Mouse (Mus musculus): Measurements from ENCODE around the gene Fgfr3. TPM values are rescaled to one million over a fixed set of nuclear protein-coding genes. Genes with fewer than 3 reads are reported as not detected.

Gene Fgfr3
- total RNA-seq, 4 experiments from 2014 or later: 5.7 to 10.7 (median 9.3) TPM

DNA sequence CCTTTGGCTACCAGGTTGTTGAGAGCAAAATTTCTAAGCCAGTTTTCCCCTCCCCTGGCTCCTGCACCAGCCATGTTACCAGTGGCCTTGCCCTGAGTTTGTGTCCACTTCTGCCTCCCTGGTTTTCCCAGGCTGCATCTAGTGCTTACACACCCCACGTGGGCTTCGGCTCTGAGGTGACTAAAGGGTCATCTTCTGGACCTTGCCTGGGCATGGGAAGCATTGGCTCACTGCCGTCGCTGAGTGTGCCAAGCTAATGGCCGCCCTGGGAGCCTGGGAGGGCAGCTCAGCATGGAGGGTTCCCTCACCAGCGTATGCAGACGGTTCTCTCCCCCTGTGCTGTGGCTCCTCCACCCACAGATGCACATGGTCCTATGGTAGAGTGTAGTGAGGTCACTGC, 7.4 kb downstream of the Fgfr3 start:
- no peak for DNase-seq (ENCODE audit: low spot score)

DNA sequence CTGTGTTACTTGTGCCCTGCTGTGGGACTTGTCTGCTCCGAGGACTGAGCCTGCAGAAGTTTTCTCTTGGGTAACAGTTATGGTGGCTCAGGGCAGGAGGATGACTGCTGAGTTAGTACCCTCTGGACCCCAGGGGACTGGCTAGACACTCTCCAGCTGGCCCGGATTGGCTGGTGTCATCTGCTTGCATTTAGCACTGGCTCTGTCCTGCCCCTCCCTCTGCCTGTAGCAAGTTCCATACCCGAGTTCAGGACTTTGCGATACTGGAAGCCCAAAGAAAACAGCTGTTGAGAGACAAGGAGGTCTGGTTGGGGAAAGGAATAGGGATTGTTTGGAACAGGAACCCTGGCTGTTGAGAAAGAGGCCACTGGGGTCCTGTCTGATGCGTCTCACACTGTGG, 9.0 kb downstream of the Fgfr3 start:
- no peak for DNase-seq (ENCODE audit: low spot score)

DNA sequence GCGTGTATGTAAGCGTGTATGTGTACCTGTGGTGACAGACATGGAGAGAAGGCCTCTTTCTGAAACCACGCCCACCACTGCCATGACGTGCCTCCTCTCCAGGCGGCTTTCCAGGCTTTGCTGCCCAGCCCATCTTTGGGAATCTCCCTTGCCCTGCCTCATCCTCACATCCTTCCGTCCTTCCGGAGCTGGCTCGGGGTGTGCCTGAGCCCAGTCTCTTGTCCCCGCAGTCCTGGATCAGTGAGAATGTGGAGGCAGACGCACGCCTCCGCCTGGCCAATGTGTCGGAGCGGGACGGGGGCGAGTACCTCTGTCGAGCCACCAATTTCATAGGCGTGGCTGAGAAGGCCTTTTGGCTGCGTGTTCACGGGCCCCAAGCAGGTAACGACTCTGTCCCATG, 9.6 kb downstream of the Fgfr3 start:
- no peak for DNase-seq (ENCODE audit: low spot score)

DNA sequence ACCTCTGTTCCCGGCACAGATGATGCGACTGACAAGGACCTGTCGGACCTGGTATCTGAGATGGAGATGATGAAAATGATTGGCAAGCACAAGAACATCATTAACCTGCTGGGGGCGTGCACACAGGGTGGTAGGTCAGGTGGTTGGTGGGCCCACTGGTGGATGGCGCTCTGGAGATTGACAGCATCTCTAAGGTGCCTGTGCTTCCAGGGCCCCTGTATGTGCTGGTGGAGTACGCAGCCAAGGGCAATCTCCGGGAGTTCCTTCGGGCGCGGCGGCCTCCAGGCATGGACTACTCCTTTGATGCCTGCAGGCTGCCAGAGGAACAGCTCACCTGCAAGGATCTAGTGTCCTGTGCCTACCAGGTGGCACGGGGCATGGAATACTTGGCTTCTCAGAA, 12.4 kb downstream of the Fgfr3 start:
- no peak for DNase-seq (ENCODE audit: low spot score)

DNA sequence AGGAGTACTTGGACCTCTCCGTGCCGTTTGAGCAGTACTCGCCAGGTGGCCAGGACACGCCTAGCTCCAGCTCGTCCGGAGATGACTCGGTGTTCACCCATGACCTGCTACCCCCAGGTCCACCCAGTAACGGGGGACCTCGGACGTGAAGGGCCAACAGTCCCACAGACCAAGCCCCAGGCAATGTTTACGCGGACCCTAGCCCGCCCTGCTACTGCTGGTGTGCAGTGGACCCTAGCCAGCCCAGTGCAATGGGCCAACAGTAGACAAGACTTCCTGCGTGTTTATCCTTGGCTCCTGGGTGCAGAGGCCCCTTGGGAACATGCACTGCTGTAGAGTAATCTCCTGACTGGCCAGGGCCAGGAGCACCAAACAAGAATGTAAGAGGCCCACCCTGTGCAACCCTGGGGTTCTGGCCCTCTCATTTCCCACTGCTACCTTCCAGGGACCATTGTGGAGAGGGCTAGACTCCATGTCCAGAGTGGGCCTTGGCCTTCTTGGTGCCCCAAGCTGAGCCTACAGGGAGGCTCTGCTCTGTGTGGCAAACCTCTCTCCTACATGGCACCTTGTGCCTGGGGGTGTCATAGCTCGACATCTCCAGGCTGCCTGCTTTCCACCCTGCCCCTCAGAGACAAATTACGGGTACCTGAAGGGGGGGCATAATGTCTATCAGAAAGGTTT, 14.1 kb downstream of the Fgfr3 start:
- no peak for DNase-seq (ENCODE audit: low spot score)

DNA sequence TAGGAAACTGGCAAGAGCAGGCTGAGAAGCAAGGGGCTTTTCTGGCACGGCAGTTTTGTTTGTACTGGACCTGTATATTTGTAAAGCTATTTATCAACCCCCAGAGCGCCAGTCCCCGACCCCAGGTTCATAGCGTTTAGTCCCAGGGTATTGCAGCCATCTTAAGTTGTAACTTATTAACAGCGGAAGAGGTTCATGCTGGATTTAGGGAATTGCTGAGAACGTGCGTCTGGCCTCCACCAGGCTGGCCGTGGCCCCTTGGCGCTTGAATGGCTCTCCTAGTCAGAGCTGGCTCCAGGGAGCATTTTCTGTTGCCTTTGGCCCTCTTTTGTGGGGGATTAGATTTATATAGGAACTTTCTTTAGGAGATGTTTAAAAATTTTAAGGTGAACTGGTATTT, 14.8 kb downstream of the Fgfr3 start:
- DNase-seq (ENCODE audit: low spot score): no peak

DNA sequence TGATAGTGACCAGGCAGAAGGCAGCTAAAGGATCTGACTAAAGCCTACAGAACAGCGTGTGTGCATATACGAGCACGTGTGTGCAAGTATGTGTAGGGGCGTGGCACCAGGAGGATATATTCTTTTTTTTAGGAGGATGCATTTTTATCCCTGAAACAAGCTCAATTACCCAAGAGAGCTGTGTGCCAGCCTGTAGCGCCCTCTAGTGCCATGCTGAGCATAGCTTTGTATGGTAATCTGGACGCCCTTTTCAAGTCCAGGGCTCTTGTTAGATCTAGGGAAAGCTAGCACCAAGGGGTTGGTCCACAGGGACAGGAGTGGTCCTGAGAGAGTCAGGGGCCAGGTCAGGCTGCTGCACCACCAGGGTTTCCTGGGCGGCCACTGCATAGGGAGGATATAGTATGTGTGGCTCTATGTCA, 16.4 kb downstream of the Fgfr3 start:
- DNase-seq (ENCODE audit: low spot score): peak; percentile 61

DNA sequence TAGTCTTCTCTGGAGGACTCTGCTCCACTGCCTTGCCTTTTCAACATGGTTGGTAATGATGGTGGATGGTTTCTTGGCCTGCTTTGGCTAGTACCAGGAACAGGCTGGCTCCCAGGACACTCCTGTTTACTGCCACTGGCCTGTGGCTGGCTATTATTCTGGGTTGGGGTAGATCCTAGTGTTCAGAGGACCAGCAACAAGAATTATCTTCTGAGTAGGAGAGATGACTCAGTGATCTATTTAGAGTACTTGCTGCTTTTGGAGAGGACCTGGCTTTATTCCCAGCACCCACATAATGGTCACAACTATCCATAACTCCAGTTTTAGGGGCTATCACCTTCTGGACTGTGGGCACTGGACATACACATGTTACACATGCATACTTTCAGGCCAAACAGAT, 16.9 kb downstream of the Fgfr3 start:
- no peak for DNase-seq (ENCODE audit: low spot score)

DNA sequence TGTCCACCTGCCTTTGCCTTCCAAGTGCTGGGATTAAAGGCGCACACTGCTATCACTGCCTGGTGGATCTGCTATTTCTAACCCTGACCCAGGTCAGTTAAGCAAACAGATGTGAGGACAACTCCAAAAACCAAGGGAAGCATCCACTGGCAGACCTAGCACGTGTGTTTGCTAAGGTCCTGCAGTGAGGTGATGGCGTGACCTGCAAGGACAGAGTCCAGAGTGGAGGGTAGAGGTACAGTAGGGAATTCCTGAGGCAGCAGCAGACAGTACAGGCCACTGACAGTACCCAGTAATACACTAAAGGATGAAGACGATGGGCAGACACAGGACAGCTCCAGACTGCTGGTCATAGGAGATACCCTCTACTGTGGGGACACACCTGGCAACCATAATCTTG, 19.1 kb downstream of the Fgfr3 start:
- DNase-seq (ENCODE audit: low spot score): no peak

DNA sequence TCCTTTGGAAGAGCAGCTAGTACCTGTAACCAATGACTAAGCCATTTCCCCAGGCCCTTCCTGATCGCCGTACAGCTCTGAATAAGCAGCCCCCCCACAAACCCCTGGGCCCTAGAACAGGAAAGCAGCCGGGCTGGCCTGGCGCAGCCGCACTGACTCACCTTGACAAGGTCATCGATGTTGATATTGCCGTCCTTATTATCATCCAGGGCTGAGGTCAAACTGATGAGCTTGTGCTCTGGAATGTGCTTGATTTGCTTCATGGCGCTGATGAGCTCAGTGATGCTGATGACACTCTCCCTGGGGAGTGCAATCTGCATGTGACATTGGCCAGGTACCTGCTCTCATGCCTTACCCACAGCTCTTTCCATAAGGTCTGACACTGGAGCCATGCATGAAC, 22.0 kb downstream of the Fgfr3 start:
- DNase-seq (ENCODE audit: low spot score): no peak

DNA sequence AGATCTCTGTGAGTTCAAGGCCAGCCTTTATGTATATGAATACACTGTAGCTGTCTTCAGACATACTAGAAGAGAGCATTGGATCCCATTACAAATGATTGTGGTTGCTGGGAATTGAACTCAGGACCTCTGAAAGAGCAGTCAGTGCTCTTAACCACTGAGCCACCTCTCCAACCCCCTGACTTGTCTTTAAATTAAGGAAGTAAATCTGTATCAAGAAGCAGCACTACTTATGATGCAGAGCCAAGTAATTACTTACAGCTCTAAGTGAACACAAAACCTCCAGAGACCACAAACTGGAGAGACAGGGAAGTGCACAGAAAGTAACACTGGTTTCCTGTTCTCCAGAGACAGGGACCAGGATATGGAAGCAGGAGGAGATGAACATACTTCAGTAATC, 55.7 kb downstream of the Fgfr3 start:
- DNase-seq (ENCODE audit: low spot score): no peak

DNA sequence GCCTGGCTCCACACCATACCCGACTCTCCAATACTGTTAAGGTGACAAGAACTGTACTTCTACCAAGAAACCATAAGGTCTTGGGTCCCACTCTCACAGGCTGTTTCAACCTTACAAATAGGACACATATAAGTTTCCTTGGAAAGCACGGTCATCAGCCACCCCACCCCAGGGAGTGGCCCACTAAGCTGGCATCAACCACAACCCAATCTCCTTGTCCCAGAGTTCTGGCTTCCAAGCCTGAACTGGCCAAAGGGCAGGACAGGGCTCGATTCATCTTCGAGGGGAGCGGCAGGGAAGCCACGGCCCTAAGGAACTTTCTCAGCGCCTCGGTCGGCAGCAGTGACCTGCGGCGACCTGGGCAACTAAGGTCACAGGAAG, 60.5 kb downstream of the Fgfr3 start:
- DNase-seq (ENCODE audit: low spot score): peak; percentile 5

DNA sequence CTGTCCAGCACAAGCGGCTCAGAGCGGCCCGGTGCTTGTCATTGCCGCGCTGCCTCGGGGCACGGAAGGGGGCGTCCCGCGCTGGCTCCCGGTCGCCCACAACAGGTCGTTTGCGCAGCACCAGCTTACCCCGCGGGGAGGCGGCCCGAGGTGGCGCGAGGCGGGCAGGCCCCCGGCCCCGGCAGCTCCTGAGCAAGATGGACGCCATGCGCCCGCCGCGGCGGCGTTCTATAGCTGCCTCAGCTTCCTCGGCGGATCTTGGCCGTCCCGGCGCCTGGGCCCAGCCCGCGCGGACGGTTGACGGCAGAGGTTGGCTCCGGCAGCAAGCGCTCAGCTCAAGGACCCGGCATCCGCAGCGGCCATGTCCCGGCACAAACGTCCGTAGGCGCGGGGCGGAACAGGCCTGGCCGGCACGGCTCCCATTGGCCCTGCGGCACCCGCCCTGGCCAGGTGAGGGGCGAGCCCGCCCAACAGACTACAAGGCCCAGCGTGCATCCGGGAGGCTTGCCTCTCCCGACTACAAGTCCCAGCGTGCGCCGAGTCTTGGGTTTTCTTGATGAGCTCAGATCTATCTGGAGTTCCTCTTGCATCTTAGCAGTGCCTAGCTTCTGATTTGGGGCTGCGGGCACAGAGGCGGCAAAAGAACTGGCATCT, 61.0 kb downstream of the Fgfr3 start, which contains the start of gene Letm1:
Letm1 (minus strand) TSS at position 473 of the 654 bp plus-strand sequence.
- DNase-seq (ENCODE audit: low spot score): peak; percentile 93

DNA sequence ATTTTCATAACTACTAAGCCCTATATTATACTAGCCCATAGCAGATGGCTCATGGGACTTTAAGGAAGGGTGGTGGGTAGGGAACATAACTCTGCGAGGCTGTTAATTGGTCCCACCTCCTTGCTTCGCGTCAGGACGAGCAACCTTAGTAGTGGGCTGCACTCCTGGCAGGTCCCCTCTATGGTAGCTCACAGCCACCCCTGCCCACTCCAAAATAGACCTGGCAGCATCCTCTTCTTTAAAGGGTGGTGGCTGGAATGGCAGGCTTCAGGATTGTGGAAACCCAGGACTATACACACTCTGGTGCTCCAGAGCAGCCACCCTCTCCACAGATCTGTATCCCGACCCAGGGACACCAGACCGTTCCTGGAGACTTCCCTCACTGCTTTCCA, 61.5 kb downstream of the Fgfr3 start:
- DNase-seq (ENCODE audit: low spot score): no peak

Other genes starting within 250 kb of the Fgfr3 start
- gene Fam53a, start 92.0 kb upstream of the Fgfr3 start, total RNA-seq (2022): 10 to 100 TPM; 24.0 to 30.9 (median 28.1) TPM
- 1 to 10 TPM in 2 of 4 experiments, under 1 TPM in 2; 0.87 to 1.1 (median 1.0) TPM for gene Gm9903, start 91.7 kb upstream of the Fgfr3 start, total RNA-seq (2022)
- 10 to 100 TPM in 2 of 4 experiments, 1 to 10 TPM in 2; 8.8 to 12.0 (median 10.6) TPM for gene Slbp, start 69.1 kb upstream of the Fgfr3 start, total RNA-seq (2022)
- 1 to 10 TPM; 1.6 to 3.1 (median 2.1) TPM for gene Tacc3, start 63.5 kb upstream of the Fgfr3 start, total RNA-seq (2022)
- gene Tmem129, start 63.3 kb upstream of the Fgfr3 start, total RNA-seq (2022): 10 to 100 TPM; 20.4 to 22.2 (median 21.9) TPM
- gene Letm1, start 61.1 kb downstream of the Fgfr3 start, total RNA-seq (2022): 100 to 1,000 TPM; 135 to 149 (median 141) TPM
- 10 to 100 TPM; 24.0 to 25.3 (median 24.5) TPM for gene Nsd2, start 99.1 kb downstream of the Fgfr3 start, total RNA-seq (2022)
- gene Nelfa, start 214.7 kb downstream of the Fgfr3 start, total RNA-seq (2022): 10 to 100 TPM in 3 of 4 experiments, 1 to 10 TPM in 1; 8.5 to 11.4 (median 10.3) TPM

Measured in heart, adult 8-10 months (tissue).